Mouse (Mus musculus): ENCODE results near the gene Crybb1.

Crybb1 gene

GRCm38 (mm10) chr5:112313222-112313885, 57.7 kb downstream of the Crybb1 start:
- no peak for DNase-seq

GRCm38 (mm10) chr5:112316468-112316867, 60.9 kb downstream of the Crybb1 start:
- DNase-seq: no peak

GRCm38 (mm10) chr5:112317328-112317727, 61.7 kb downstream of the Crybb1 start:
- peak; percentile 46 for DNase-seq
